Comparison of ENCODE assay signal across 9 mouse cellular contexts in the genomic region with DNA sequence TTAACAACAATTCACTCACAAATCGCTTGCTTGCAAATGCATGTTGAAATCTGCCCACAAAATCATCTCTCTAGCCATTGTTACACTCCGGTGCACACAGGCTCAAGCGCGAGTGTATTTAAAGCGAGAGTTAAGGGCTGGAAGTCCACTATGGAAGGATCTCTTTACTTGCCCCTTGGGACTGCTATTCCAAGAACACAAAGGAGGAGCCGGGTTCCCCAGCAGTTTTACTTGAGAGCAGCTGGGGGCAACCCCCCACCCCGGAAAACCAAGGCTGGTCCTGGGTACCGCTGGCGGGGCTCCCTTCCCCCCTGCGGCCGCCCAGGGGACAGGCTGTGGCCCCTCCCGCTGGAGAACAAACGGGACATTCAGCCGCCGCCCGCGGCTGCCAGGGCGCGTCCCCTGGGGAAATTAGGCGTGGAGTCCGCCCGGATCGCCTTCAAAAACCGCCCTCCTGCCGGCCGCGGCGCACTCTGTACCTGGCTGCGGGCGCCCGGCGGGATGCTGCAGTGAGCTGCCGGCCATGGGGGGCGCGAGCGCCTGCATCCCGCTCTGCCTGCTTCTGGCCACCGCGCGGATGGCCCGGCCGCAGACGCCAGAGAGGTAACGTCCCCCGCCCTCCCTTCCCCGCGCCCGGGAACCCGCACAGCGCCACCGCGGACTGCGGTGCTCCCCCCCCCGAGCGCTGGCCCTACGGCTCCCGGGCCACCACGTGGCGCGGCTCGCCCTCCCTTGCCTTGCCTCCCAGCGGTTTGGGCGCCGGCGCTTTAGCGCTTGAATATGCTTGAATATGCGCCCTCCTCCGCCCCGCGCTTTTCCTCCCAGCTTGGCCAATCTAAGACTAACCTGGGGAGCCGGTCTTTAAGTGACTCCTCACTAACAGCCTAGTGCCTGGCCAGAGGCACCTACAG. TPM values are rescaled to one million over a fixed set of nuclear protein-coding genes. Genes with fewer than 3 reads are reported as not detected.
DNase-seq lines count a peak whose midpoint lies in the region; ATAC-seq lines count a peak whose summit lies in the region.
"Had no signal": no experiment of that assay in that cellular context is flagged by ENCODE, and none has a peak within 500 bp of the region (broad histone marks: within the 10 kb centered on the region; RNA-seq: fewer than 3 reads in every experiment).

A gene (plus strand): TSS at position 331 of the 911 bp plus-strand sequence.

- H3K27me3 ChIP-seq in limb, embryonic 10.5 days (ENCODE audit: low read depth, poor library complexity, severe bottlenecking), result peaks cover 6% of the 10 kb centered on the region
- no peaks in the 10 kb centered on the region; the same call in 1 of the 2 replicates for H3K27me3 ChIP-seq in midbrain, embryonic 15.5 days (replicated peaks)

- peaks cover 28% of the 10 kb centered on the region for H3K4me1 ChIP-seq in limb, embryonic 10.5 days
- H3K4me1 ChIP-seq in midbrain, embryonic 15.5 days, result peaks cover 12% of the 10 kb centered on the region; the same call in 1 of the 2 replicates

- intact Hi-C loops in gastrocnemius, postnatal 36 days (cut with DNase I), result no loop called here

- H3K4me3 ChIP-seq in limb, embryonic 10.5 days, result peak within 1 kb of the TSS; percentile 82
- peak within 1 kb of the TSS; percentile 77 for H3K4me3 ChIP-seq in midbrain, embryonic 15.5 days

- peak; percentile 95 for ATAC-seq in midbrain, embryonic 15.5 days (replicated peaks)

- no peaks in the 10 kb centered on the region for H3K36me3 ChIP-seq in limb, embryonic 10.5 days
- H3K36me3 ChIP-seq in midbrain, embryonic 15.5 days (replicated peaks), result no peaks in the 10 kb centered on the region

- H3K9ac ChIP-seq in midbrain, embryonic 15.5 days, result peak within 1 kb of the TSS; percentile 73

- H3K27ac ChIP-seq in limb, embryonic 10.5 days, result peak within 1 kb of the TSS; percentile 97
- H3K27ac ChIP-seq in midbrain, embryonic 15.5 days, result peak within 1 kb of the TSS; percentile 67

- under 1% methylated on average over 61 of the region's 71 CpGs for WGBS in limb, embryonic 10.5 days
- under 1% methylated on average over 54 of the region's 71 CpGs for WGBS in midbrain, embryonic 15.5 days

- peak; percentile 15 for DNase-seq in layer of hippocampus, adult 11-12 months (ENCODE audit: low spot score)
- DNase-seq in layer of hippocampus, adult 9-10 months (ENCODE audit: low spot score), result no peak
- DNase-seq in cerebellum, postnatal 36 days, result peak; percentile 31 to 55
- peak; percentile 54 to 58 for DNase-seq in gastrocnemius, postnatal 36 days
- DNase-seq in hindlimb bud, embryonic 11.5 days (ENCODE audit: extremely low spot score, low read depth, low spot score), result peak; percentile 39
- peak; percentile 81 for DNase-seq in limb, embryonic 10.5 days (ENCODE audit: low spot score)
- peak; percentile 15 for DNase-seq in urinary bladder, postnatal 25 days (ENCODE audit: low spot score)

- no peaks in the 10 kb centered on the region for H3K9me3 ChIP-seq in limb, embryonic 10.5 days (replicated peaks)
- no peaks in the 10 kb centered on the region for H3K9me3 ChIP-seq in midbrain, embryonic 15.5 days

- H3K4me2 ChIP-seq in midbrain, embryonic 15.5 days, result peak within 1 kb of the TSS; percentile 98

RNA-seq across cellular contexts. Expression of the gene that starts here (rescaled TPM):
- 1 to 10 TPM; 3.8 to 8.5 TPM for total RNA-seq in gastrocnemius, postnatal 36 days (2021)
- 7.0 and 7.1 TPM in 2 replicates for polyA plus RNA-seq in limb, embryonic 10.5 days (2016; fragmentation: Nextera tagmentation; extraction: Ambion mirVana)
- 1.3 and 2.9 TPM in 2 replicates for polyA plus RNA-seq in midbrain, embryonic 15.5 days (2015; fragmentation: Nextera tagmentation; extraction: Ambion mirVana)
- total RNA-seq: MEL had no signal
